13 mouse cellular contexts compared by ENCODE assay signal in the genomic region with DNA sequence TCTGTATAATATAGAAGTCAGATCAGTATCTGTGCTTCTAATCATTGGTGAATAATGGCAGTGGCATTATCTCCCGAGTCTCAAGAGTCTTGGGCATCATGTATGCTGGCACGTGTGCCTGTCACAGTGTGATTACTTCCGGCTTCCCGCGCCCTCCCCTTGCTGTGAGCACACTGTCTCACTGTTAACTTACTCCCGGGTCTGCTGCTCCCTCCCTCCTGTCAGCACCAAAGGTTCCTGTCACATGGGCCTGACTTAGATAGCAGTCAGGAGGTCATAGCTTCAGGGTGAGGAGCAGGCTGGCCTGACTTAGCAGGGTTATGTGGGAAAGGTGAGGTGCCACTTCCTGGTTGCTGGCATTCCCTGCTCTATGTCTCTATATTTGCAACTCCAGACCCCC.
DNase-seq lines count a peak whose midpoint lies in the region; ATAC-seq and TF ChIP-seq lines count a peak whose summit lies in the region.
"Had no signal": no experiment of that assay in that cellular context is flagged by ENCODE, and none has a peak within 500 bp of the region (broad histone marks: within the 10 kb centered on the region; RNA-seq: fewer than 3 reads in every experiment).

No protein-coding gene starts in this region.

- H3K36me3 ChIP-seq in heart, embryonic 13.5 days: peaks cover 3% of the 10 kb centered on the region; the same call in 1 of the 2 replicates
- no peaks in the 10 kb centered on the region for H3K36me3 ChIP-seq in liver, embryonic 15.5 days (replicated peaks)
- no peaks in the 10 kb centered on the region for H3K36me3 ChIP-seq in kidney, adult 2 months (ENCODE audit: control insufficient read depth, insufficient read depth, low read length)
- no peaks in the 10 kb centered on the region for H3K36me3 ChIP-seq in forebrain, embryonic 15.5 days
- H3K36me3 ChIP-seq: limb, embryonic 15.5 days had no signal

- 0 out of 2 replicates have a peak overlapping the region, but pooled peaks have one; percentile 2 for H3K4me2 ChIP-seq in heart, embryonic 13.5 days
- no peak overlapping the region for H3K4me2 ChIP-seq in liver, embryonic 15.5 days
- H3K4me2 ChIP-seq in forebrain, embryonic 15.5 days (replicated peaks): no peak overlapping the region
- H3K4me2 ChIP-seq: limb, embryonic 15.5 days had no signal

- ATAC-seq in heart, embryonic 13.5 days (ENCODE audit: extremely low read depth, insufficient number of reproducible peaks, low FRiP score, low TSS enrichment): no peak
- ATAC-seq in liver, embryonic 15.5 days (ENCODE audit: insufficient read depth): peak; percentile 49
- ATAC-seq in forebrain, embryonic 15.5 days (replicated peaks): no peak
- ATAC-seq: CD4-positive, CD25-positive, alpha-beta regulatory T cell, adult 4 months; forebrain, embryonic 14.5 days had no signal

- DNase-seq in heart, adult 8-10 months (ENCODE audit: low spot score): no peak
- DNase-seq in thymus, postnatal 4 days: peak; percentile 17
- no peak for DNase-seq in thymus, postnatal 0 days (ENCODE audit: low spot score)
- no peak for DNase-seq in B cell, adult 2 months
- no peak for DNase-seq in kidney, adult 2 months
- DNase-seq: heart, postnatal 14 days; right cerebral cortex, adult 18-20 months had no signal

- TF ChIP-seq POLR2A in kidney, adult 2 months (IDR thresholded peaks at IDR 0.05; ENCODE audit: low read depth, low read length): no peak

- H3K27me3 ChIP-seq in heart, embryonic 13.5 days (replicated peaks): no peaks in the 10 kb centered on the region
- no peaks in the 10 kb centered on the region for H3K27me3 ChIP-seq in liver, embryonic 15.5 days
- no peaks in the 10 kb centered on the region for H3K27me3 ChIP-seq in kidney, adult 2 months (replicated peaks; ENCODE audit: control insufficient read depth, insufficient read depth, low read length)
- no peaks in the 10 kb centered on the region for H3K27me3 ChIP-seq in forebrain, embryonic 15.5 days
- H3K27me3 ChIP-seq: limb, embryonic 15.5 days had no signal

- H3K27ac ChIP-seq in heart, embryonic 13.5 days (replicated peaks): 0 out of 2 replicates have a peak overlapping the region, but pooled peaks have one; percentile 12
- H3K27ac ChIP-seq in liver, embryonic 15.5 days (replicated peaks): no peak overlapping the region
- H3K27ac ChIP-seq in kidney, adult 2 months (ENCODE audit: insufficient read depth, low read depth, low read length): no peak overlapping the region
- no peak overlapping the region for H3K27ac ChIP-seq in forebrain, embryonic 15.5 days (replicated peaks)
- H3K27ac ChIP-seq: limb, embryonic 15.5 days had no signal

- no peak for TF ChIP-seq CTCF in kidney, adult 2 months (conservative IDR thresholded peaks at IDR 0.05; ENCODE audit: insufficient read depth, insufficient read length, low read depth, low read length)

- no peaks in the 10 kb centered on the region for H3K9me3 ChIP-seq in heart, embryonic 13.5 days
- no peaks in the 10 kb centered on the region for H3K9me3 ChIP-seq in liver, embryonic 15.5 days (replicated peaks)
- no peaks in the 10 kb centered on the region for H3K9me3 ChIP-seq in forebrain, embryonic 15.5 days
- H3K9me3 ChIP-seq: limb, embryonic 15.5 days had no signal

- H3K9ac ChIP-seq in heart, embryonic 13.5 days: 0 out of 2 replicates have a peak overlapping the region, but pooled peaks have one; percentile 24
- no peak overlapping the region for H3K9ac ChIP-seq in liver, embryonic 15.5 days
- no peak overlapping the region for H3K9ac ChIP-seq in forebrain, embryonic 15.5 days (replicated peaks)
- H3K9ac ChIP-seq: limb, embryonic 15.5 days had no signal

- peaks cover 27% of the 10 kb centered on the region for H3K4me1 ChIP-seq in heart, embryonic 13.5 days
- H3K4me1 ChIP-seq in liver, embryonic 15.5 days (replicated peaks): peaks cover 10% of the 10 kb centered on the region
- no peaks in the 10 kb centered on the region for H3K4me1 ChIP-seq in kidney, adult 2 months (ENCODE audit: control insufficient read depth, insufficient read depth, low read length)
- peaks cover 9% of the 10 kb centered on the region for H3K4me1 ChIP-seq in forebrain, embryonic 15.5 days

- 9% methylated on average over 6 of the region's 6 CpGs for WGBS in heart, embryonic 13.5 days
- 11% methylated on average over 6 of the region's 6 CpGs for WGBS in liver, embryonic 15.5 days (ENCODE audit: insufficient replicate concordance)
- 63% methylated on average over 6 of the region's 6 CpGs for WGBS in kidney, adult 2 months
- 64% methylated on average over 6 of the region's 6 CpGs for WGBS in forebrain, embryonic 15.5 days

- no peak overlapping the region for H3K4me3 ChIP-seq in heart, embryonic 13.5 days
- no peak overlapping the region for H3K4me3 ChIP-seq in liver, embryonic 15.5 days (replicated peaks)
- no peak overlapping the region for H3K4me3 ChIP-seq in kidney, adult 2 months (ENCODE audit: insufficient read depth, low read depth, low read length)
- no peak overlapping the region for H3K4me3 ChIP-seq in forebrain, embryonic 15.5 days
- H3K4me3 ChIP-seq: limb, embryonic 15.5 days had no signal
